8 mouse cellular contexts compared by ENCODE assay signal in the genomic region with DNA sequence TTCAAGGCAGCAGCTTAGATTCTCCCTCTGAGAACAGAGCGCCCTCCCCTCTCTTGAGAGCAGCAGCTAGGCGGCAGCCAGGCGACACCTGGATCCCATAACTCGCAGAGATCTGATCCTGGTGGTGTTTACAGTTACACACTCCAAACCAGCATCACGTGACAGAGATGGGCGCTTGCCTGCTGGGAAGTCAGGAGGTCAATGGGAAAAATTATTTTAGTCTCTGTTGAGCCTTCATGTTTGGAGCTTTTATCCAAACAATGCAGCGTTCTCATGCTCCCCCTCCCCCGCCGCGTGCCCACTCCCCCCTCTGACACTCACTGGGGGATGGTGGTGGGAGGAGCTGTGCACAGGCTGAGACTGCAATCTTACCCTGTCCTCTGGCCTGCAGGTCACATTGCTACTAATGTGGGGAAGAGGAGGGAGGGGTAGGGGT. TPM values are rescaled to one million over a fixed set of nuclear protein-coding genes. Genes with fewer than 3 reads are reported as not detected.
A peak's percentile ranks its signal among the peaks of the same experiment; 100 is the strongest.
DNase-seq lines count a peak whose midpoint lies in the region; ATAC-seq and TF ChIP-seq lines count a peak whose summit lies in the region.

No protein-coding gene starts in this region.

- 17% methylated on average over 10 of the region's 10 CpGs for WGBS in cerebellum, adult 2 months
- 7% methylated on average over 10 of the region's 10 CpGs for WGBS in hindbrain, embryonic 11.5 days
- WGBS in limb, embryonic 12.5 days = 3% methylated on average over 10 of the region's 10 CpGs
- 3% methylated on average over 10 of the region's 10 CpGs for WGBS in midbrain, embryonic 15.5 days

- H3K27me3 ChIP-seq in cerebellum, adult 2 months (ENCODE audit: control insufficient read depth, insufficient read depth, low read length) = no peaks in the 10 kb centered on the region
- H3K27me3 ChIP-seq in hindbrain, embryonic 11.5 days (ENCODE audit: control insufficient read depth, insufficient read depth, low read length) = no peaks in the 10 kb centered on the region
- H3K27me3 ChIP-seq in limb, embryonic 12.5 days = no peaks in the 10 kb centered on the region
- H3K27me3 ChIP-seq in midbrain, embryonic 15.5 days (replicated peaks) = no peaks in the 10 kb centered on the region

- no peaks in the 10 kb centered on the region for H3K9me3 ChIP-seq in hindbrain, embryonic 11.5 days (ENCODE audit: control insufficient read depth, low read length)
- no peaks in the 10 kb centered on the region for H3K9me3 ChIP-seq in limb, embryonic 12.5 days
- H3K9me3 ChIP-seq in midbrain, embryonic 15.5 days = no peaks in the 10 kb centered on the region

- H3K4me1 ChIP-seq in cerebellum, adult 2 months (ENCODE audit: control insufficient read depth, insufficient read depth, low read length) = peaks cover 72% of the 10 kb centered on the region
- 0 out of 2 replicates have a peak, but pooled peaks cover 2% of the 10 kb centered on the region for H3K4me1 ChIP-seq in hindbrain, embryonic 11.5 days (replicated peaks; ENCODE audit: control insufficient read depth, insufficient read depth, low read length)
- peaks cover 46% of the 10 kb centered on the region for H3K4me1 ChIP-seq in limb, embryonic 12.5 days (replicated peaks)
- peaks cover 9% of the 10 kb centered on the region; the same call in 1 of the 2 replicates for H3K4me1 ChIP-seq in midbrain, embryonic 15.5 days

- TF ChIP-seq POLR2A in cerebellum, adult 2 months (IDR thresholded peaks at IDR 0.05; ENCODE audit: borderline replicate concordance, insufficient read depth, low read length) = no peak

- no peak for DNase-seq in cerebellum, adult 2 months
- peak; percentile 89 for DNase-seq in fibroblast of lung, adult 2 months (ENCODE audit: low read depth)
- DNase-seq in hindbrain, embryonic 11.5 days (ENCODE audit: low spot score) = peak; percentile 69
- no peak for DNase-seq in urinary bladder, postnatal 25 days (ENCODE audit: low spot score)

- no peaks in the 10 kb centered on the region for H3K36me3 ChIP-seq in hindbrain, embryonic 11.5 days (ENCODE audit: control insufficient read depth, insufficient read depth, low read length)
- H3K36me3 ChIP-seq in limb, embryonic 12.5 days = no peaks in the 10 kb centered on the region
- no peaks in the 10 kb centered on the region for H3K36me3 ChIP-seq in midbrain, embryonic 15.5 days (replicated peaks)

- no peak for ATAC-seq in cerebellum, adult (ENCODE audit: insufficient number of reproducible peaks, low FRiP score, low TSS enrichment)
- peak; percentile 68 for ATAC-seq in hindbrain, embryonic 11.5 days (ENCODE audit: low FRiP score)
- peak; percentile 88 for ATAC-seq in limb, embryonic 12.5 days (ENCODE audit: insufficient number of reproducible peaks, insufficient read depth, low FRiP score, low TSS enrichment, low read depth)
- peak; percentile 78 for ATAC-seq in midbrain, embryonic 15.5 days (replicated peaks)
- no peak for ATAC-seq in erythroid progenitor cell, adult 5-6 weeks (replicated peaks; ENCODE audit: low FRiP score, poor library complexity, severe bottlenecking)

- H3K27ac ChIP-seq in cerebellum, adult 2 months (ENCODE audit: insufficient read depth, low read length) = no peak overlapping the region
- 0 out of 2 replicates have a peak overlapping the region, but pooled peaks have one; percentile 24 for H3K27ac ChIP-seq in hindbrain, embryonic 11.5 days (ENCODE audit: low read depth, low read length)
- peak overlapping the region; percentile 89 for H3K27ac ChIP-seq in limb, embryonic 12.5 days
- no peak overlapping the region for H3K27ac ChIP-seq in midbrain, embryonic 15.5 days

- no peak overlapping the region for H3K4me3 ChIP-seq in cerebellum, adult 2 months (replicated peaks; ENCODE audit: insufficient read depth, low read depth, low read length)
- peak overlapping the region; percentile 1; the same call in 1 of the 2 replicates for H3K4me3 ChIP-seq in hindbrain, embryonic 11.5 days (ENCODE audit: low read depth, low read length)
- H3K4me3 ChIP-seq in limb, embryonic 12.5 days (replicated peaks) = peak overlapping the region; percentile 18; the same call in 1 of the 2 replicates
- H3K4me3 ChIP-seq in midbrain, embryonic 15.5 days = no peak overlapping the region

- H3K9ac ChIP-seq in hindbrain, embryonic 11.5 days (ENCODE audit: low read depth, low read length) = 0 out of 2 replicates have a peak overlapping the region, but pooled peaks have one; percentile 12
- H3K9ac ChIP-seq in limb, embryonic 12.5 days (replicated peaks) = peak overlapping the region; percentile 35; the same call in 1 of the 2 replicates
- H3K9ac ChIP-seq in midbrain, embryonic 15.5 days = no peak overlapping the region

- H3K4me2 ChIP-seq in hindbrain, embryonic 11.5 days (replicated peaks; ENCODE audit: low read depth, low read length) = no peak overlapping the region; the same call in 1 of the 2 replicates
- H3K4me2 ChIP-seq in limb, embryonic 12.5 days = peak overlapping the region; percentile 44
- H3K4me2 ChIP-seq in midbrain, embryonic 15.5 days = peak overlapping the region; percentile 38

- TF ChIP-seq CTCF in cerebellum, adult 2 months (IDR thresholded peaks at IDR 0.05; ENCODE audit: borderline replicate concordance, insufficient read depth, low read depth, low read length) = peak; percentile 12; the same call in 1 of the 2 replicates

RNA-seq across cellular contexts. Expression of a gene that starts 10.8 kb away (rescaled TPM):
- polyA plus RNA-seq in cerebellum, adult 2 months (2012; rRNA removed) = 43.3 and 50.1 TPM in 2 replicates
- polyA plus RNA-seq in hindbrain, embryonic 11.5 days (2014; fragmentation: Nextera tagmentation; extraction: Ambion mirVana) = 3.7 and 5.5 TPM in 2 replicates
- polyA plus RNA-seq in limb, embryonic 12.5 days (2016; fragmentation: Nextera tagmentation; extraction: Ambion mirVana) = 2.3 and 3.3 TPM in 2 replicates
- 9.6 and 11.0 TPM in 2 replicates for polyA plus RNA-seq in midbrain, embryonic 15.5 days (2015; fragmentation: Nextera tagmentation; extraction: Ambion mirVana)
- total RNA-seq in erythroid progenitor cell, adult 5-6 weeks (2015; ENCODE audit: low replicate concordance) = not detected in 2 replicates
- total RNA-seq in erythroid progenitor cell, adult 5-6 weeks (2017; ENCODE audit: low replicate concordance) = not detected in 2 replicates

Comparison
In these comparisons a context has a peak if more than half of its experiments do, and no peak if none do; other contexts are left out.
1. DNase-seq: peak in fibroblast of lung, adult 2 months (single experiment) and hindbrain, embryonic 11.5 days (single experiment); none in cerebellum, adult 2 months (0 of 2) and urinary bladder, postnatal 25 days (single experiment).
2. H3K27ac ChIP-seq: peak in hindbrain, embryonic 11.5 days (single experiment) and limb, embryonic 12.5 days (single experiment); none in cerebellum, adult 2 months (single experiment) and midbrain, embryonic 15.5 days (single experiment).
3. H3K4me3 ChIP-seq: peak in hindbrain, embryonic 11.5 days (single experiment) and limb, embryonic 12.5 days (single experiment); none in cerebellum, adult 2 months (single experiment) and midbrain, embryonic 15.5 days (single experiment).
4. ATAC-seq: peak in hindbrain, embryonic 11.5 days (single experiment), limb, embryonic 12.5 days (single experiment) and midbrain, embryonic 15.5 days (single experiment); none in cerebellum, adult (single experiment) and erythroid progenitor cell, adult 5-6 weeks (single experiment).